Mouse (Mus musculus) stomach, embryonic 15.5 days (tissue): ENCODE measurements around the gene Stkld1. TPM values are rescaled to one million over a fixed set of nuclear protein-coding genes. Genes with fewer than 3 reads are reported as not detected.

Source experiments
- ATAC-seq: fragments of 200-750 bp; cut with Nextera tagmentation; 2 replicates; pipeline ENCODE4 v1.8.0; 2017; ENCODE audit warnings: low read depth, moderate number of reproducible peaks, moderate TSS enrichment; ENCODE audit not compliant: insufficient read depth, low FRiP score
- H3K27ac ChIP-seq: fragments of 300-500 bp; sonication (generic); 2 replicates; pipeline ENCODE4 v1.5.1; 2015; ENCODE audit warnings: mild to moderate bottlenecking, inconsistent platforms
- H3K27me3 ChIP-seq: fragments of 300-500 bp; sonication (generic); replicated peaks from 2 replicates; pipeline ENCODE4 v1.6.1; 2015; ENCODE audit warnings: inconsistent platforms
- H3K36me3 ChIP-seq: fragments of 300-500 bp; sonication (generic); 2 replicates; pipeline ENCODE4 v1.6.1; 2015; ENCODE audit warnings: inconsistent platforms
- H3K4me1 ChIP-seq: fragments of 300-500 bp; sonication (generic); 2 replicates; pipeline ENCODE4 v1.6.1; 2015; ENCODE audit warnings: inconsistent platforms
- H3K4me2 ChIP-seq: fragments of 300-500 bp; sonication (generic); 2 replicates; pipeline ENCODE4 v1.6.1; 2015; ENCODE audit warnings: mild to moderate bottlenecking, inconsistent platforms
- H3K4me3 ChIP-seq: fragments of 300-500 bp; sonication (generic); replicated peaks from 2 replicates; pipeline ENCODE4 v1.5.1; 2015; ENCODE audit warnings: inconsistent platforms
- H3K9ac ChIP-seq: fragments of 300-500 bp; sonication (generic); 2 replicates; pipeline ENCODE4 v1.6.1; 2015; ENCODE audit warnings: inconsistent platforms
- H3K9me3 ChIP-seq: fragments of 300-500 bp; sonication (generic); 2 replicates; pipeline ENCODE4 v1.6.1; 2016; ENCODE audit warnings: inconsistent platforms
- WGBS: fragments of 180-500 bp; shearing (Covaris S2); methylation state at CpG from one replicate; pipeline ENCODE4 v1.1.7; 2015; 5-methylcytosine and 5-hydroxymethylcytosine counted together
- polyA plus RNA-seq: library from polyadenylated mRNA; unstranded; fragments of >200 nt; fragmentation: Nextera tagmentation; extraction: Ambion mirVana; gene quantifications from 2 replicates; pipeline ENCODE4 v1.2.1, GENCODE M21; 2015

Gene Stkld1
- polyA plus RNA-seq, 1 experiment from 2014 or later: not detected

DNA sequence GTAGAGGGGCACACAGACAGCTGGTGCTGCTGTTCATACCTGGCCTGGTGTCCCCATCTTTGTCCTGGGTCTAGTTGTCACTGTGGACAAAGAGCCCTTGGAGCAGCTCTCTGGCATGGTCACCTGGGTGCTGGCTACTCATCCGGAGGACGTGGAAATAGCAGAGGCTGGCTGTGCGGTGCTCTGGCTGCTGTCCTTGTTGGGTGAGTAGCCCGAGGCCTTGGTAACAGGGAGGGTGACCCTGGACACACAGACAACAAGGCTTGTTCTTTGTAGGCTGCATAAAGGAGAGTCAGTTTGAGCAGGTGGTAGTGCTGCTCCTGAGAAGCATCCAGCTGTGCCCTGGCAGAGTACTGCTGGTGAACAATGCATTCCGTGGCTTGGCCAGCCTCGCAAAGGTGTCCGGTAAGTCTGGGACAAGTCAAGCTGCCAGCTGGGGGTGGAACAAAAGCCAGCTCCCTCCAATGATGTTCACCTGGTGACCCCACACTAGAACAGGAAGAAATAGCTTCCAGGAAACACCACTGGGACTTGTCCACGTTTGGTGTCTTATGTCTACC, 17.6 kb downstream of the Stkld1 start:
- no peak overlapping the region for H3K4me3 ChIP-seq
- no peak for ATAC-seq
- no peak overlapping the region for H3K4me2 ChIP-seq
- no peaks in the 10 kb centered on the region for H3K27me3 ChIP-seq
- H3K4me1 ChIP-seq: no peaks in the 10 kb centered on the region
- no peak overlapping the region for H3K9ac ChIP-seq
- WGBS: 89% methylated on average over 8 of the region's 8 CpGs
- H3K9me3 ChIP-seq: no peaks in the 10 kb centered on the region
- H3K27ac ChIP-seq: no peak overlapping the region
- H3K36me3 ChIP-seq: peaks cover 38% of the 10 kb centered on the region

DNA sequence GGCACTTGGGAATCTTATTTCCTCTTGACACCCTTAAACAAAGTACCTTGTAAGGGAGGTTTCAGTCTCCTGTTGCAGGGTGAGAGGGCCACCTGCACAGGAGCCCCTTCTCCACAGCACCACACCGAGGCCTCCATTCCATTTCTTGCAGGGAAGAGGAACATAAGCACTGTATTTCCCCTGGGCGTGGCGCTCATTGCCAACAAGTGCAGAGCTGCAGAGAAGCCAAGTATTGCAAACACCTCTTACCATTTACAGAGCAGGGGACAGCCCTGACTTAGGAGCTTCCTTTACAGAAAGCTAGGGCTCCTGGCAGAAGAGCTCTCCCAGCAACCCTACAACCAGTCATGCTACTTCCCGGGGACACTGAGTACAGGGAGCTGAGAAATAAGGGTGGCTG, 18.3 kb downstream of the Stkld1 start:
- peaks cover 43% of the 10 kb centered on the region for H3K36me3 ChIP-seq
- no peaks in the 10 kb centered on the region for H3K4me1 ChIP-seq
- H3K27me3 ChIP-seq: no peaks in the 10 kb centered on the region
- no peak for ATAC-seq
- H3K4me3 ChIP-seq: no peak overlapping the region
- H3K9me3 ChIP-seq: no peaks in the 10 kb centered on the region
- no peak overlapping the region for H3K27ac ChIP-seq
- 87% methylated on average over 4 of the region's 4 CpGs for WGBS
- no peak overlapping the region for H3K9ac ChIP-seq
- H3K4me2 ChIP-seq: no peak overlapping the region

DNA sequence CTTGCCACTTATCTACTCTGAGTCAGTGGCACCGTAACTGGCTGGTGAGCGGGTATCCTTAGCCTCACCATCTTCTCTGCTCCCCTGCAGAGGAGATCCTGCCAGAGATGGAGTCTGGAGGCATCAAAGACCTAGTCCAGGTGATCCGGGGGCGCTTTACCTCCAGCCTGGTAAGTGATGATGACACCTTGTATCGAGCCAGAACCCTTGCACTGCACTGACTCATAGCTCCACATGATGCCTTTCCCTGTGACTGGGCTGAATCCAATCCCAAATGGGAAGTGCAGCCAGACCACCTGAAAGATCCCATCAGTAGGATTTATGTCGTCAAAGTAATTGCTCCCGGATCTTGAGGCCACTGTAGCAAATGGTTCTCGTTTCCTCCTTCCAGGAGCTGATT, 19.0 kb downstream of the Stkld1 start:
- H3K9me3 ChIP-seq: no peaks in the 10 kb centered on the region
- H3K27ac ChIP-seq: no peak overlapping the region
- ATAC-seq: no peak
- WGBS: 84% methylated on average over 8 of the region's 8 CpGs
- no peak overlapping the region for H3K4me3 ChIP-seq
- H3K4me2 ChIP-seq: no peak overlapping the region
- H3K9ac ChIP-seq: no peak overlapping the region
- H3K4me1 ChIP-seq: no peaks in the 10 kb centered on the region
- H3K36me3 ChIP-seq: peaks cover 48% of the 10 kb centered on the region
- H3K27me3 ChIP-seq: no peaks in the 10 kb centered on the region

DNA sequence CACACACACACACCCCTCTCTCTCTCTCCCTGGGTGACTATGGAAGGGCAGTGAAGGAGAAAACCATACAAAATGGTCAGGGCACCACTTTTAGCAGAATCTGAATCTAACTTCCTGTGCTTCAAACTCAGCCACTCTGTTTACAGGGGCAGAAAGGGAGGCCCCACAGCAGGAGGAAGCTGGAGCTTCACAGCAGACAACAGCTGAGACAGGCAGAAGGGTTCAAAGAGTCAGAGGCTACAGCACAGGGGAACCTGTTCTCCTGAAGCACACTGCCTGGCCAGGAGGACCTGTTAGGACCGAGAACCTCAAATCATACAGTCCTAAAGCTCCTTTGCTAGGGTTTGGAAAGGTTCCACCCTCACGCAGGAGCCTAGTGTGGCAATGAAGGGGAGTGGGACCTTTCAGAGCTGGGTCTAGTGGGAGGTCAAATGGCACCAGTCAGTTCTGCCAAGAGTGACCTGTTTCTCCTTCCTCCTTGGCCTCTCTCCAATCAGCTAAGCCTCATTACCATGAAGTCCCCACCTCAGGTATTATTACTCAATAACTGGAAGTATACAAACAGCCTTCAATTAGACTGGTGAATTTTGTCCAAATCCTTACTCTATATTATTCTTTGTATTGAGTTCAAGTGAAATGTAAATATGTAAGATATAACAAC, 21.0 kb downstream of the Stkld1 start:
- Histone ChIP-seq H3K9me3 (no peaks in the 10 kb centered on the region), H3K36me3 (peaks cover 63% of the 10 kb centered on the region), H3K27ac (no peak overlapping the region), H3K9ac (no peak overlapping the region), H3K27me3 (no peaks in the 10 kb centered on the region), H3K4me3 (no peak overlapping the region), H3K4me1 (no peaks in the 10 kb centered on the region), H3K4me2 (no peak overlapping the region)
- no peak for ATAC-seq
- WGBS: 83% methylated on average over 2 of the region's 2 CpGs

DNA sequence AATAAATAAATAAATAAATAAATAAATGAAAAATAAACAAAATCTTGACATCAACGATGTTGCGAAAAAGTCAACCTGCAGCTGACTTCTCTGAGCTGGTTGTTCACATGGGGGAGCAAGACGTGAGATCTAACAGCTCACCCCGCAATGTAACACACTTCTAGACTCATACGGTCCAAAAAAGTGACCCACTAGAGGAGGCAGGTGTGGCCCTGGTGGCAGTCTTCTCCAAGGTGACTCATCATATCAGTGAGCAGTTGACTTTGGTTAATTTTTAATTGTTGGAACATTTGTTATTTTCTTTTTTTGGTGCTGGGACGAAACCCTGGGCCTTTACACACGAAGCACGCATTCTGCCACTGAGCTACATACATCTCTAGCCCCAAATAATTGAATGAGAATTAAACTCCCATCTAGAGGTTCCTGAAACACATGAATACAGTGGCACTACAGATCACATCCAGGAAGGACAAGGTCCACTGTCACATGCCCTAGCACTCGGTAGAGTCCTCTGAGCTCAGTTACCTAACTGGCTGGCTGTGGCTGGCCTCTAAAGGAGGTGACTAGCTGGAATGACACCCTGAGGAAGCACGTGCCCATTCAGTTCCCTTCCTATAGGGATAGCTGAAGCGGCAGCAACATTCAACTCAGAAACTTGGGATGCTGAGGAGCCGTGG, 23.1 kb downstream of the Stkld1 start:
- WGBS: 89% methylated on average over 12 of the region's 12 CpGs
- H3K36me3 ChIP-seq: peaks cover 61% of the 10 kb centered on the region
- peaks cover 1% of the 10 kb centered on the region; the same call in 1 of the 2 replicates for H3K4me1 ChIP-seq
- no peaks in the 10 kb centered on the region for H3K27me3 ChIP-seq
- H3K9me3 ChIP-seq: no peaks in the 10 kb centered on the region
- no peak overlapping the region for H3K27ac ChIP-seq
- peak; percentile 49; the same call in 1 of the 2 replicates for ATAC-seq
- no peak overlapping the region for H3K4me3 ChIP-seq
- no peak overlapping the region for H3K4me2 ChIP-seq
- no peak overlapping the region for H3K9ac ChIP-seq

DNA sequence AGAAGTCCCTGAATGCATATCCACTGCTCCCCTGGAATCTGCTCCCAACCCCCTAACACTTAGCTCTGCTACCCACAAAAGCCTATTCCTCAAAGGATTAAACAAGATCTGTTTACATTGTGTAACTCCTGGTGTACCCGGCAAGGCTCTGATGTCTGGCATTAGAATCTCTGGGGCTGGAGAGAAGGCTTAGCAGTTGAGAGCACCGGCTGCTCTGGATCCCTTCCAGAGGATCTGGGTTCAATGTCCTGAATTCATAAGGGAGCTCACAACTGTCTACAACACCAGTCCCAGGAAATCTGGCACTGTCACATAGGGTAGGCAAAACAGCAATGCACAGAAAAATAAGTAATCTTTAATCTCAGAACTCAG, 23.6 kb downstream of the Stkld1 start:
- 69% methylated on average over 2 of the region's 2 CpGs for WGBS
- H3K27me3 ChIP-seq: no peaks in the 10 kb centered on the region
- H3K9ac ChIP-seq: no peak overlapping the region
- H3K36me3 ChIP-seq: peaks cover 57% of the 10 kb centered on the region
- H3K9me3 ChIP-seq: no peaks in the 10 kb centered on the region
- peaks cover 4% of the 10 kb centered on the region; the same call in 1 of the 2 replicates for H3K4me1 ChIP-seq
- no peak overlapping the region for H3K4me2 ChIP-seq
- H3K27ac ChIP-seq: no peak overlapping the region
- no peak overlapping the region for H3K4me3 ChIP-seq
- no peak for ATAC-seq

DNA sequence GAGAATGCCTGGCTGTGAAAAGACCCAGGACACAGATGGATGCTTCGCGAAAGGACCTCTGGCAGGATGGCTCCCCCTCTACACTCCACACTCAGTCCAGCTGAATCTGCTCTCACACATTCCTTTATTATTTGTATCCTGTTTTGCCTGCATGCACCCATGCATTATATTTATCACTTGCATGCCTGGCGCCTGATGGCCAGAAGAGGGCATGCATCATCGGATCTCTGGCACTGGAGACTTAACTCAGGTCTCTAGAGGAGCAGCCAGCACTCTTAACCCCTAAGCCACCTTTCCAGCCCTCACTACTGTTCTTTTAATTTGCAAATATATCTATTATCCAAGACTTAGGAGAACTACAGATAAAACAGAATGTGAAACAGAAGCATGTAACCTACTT, 26.9 kb downstream of the Stkld1 start:
- no peak for ATAC-seq
- Histone ChIP-seq H3K9ac (no peak overlapping the region), H3K4me3 (no peak overlapping the region), H3K4me2 (no peak overlapping the region), H3K4me1 (peaks cover 14% of the 10 kb centered on the region; the same call in 1 of the 2 replicates), H3K27ac (no peak overlapping the region), H3K9me3 (no peaks in the 10 kb centered on the region), H3K36me3 (peaks cover 31% of the 10 kb centered on the region), H3K27me3 (no peaks in the 10 kb centered on the region)
- WGBS: 71% methylated on average over 4 of the region's 4 CpGs

DNA sequence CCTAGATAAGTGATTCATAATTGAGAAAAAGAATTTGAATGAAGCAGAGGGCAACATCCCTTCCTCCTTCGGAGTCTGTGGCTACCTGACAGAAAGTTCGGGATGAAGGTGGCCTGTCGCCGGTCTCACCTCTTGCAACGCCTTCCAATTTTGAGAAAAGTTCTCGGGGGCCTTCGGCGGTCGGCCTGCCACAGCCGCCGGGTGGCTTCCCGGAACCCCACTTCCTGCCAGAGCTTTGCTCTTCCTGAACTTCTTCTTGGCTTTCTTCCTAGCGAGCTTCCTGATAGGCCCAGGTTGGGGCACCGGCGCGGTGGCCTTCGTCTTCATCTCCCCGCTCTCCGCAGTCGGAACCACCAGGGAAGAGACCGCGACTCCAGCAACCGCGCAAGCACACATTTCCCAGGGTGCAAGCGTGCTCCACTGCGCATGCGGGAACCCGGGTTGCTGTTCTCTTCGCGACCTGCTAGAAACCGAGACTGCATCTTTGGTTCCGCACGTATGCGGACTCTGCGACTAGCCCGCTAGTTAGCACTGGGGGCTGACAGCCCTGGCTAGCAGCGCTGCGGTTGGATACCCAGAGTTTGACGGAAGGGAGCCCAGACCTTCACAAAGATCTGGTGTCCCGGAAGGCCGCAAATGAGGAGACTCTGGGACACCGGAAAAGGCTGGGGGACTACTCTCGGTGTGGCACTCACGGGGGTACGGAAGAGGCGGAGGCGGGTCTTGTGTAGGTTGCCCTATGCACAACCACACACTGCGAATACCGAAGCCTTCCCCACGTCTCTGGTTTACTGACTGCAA, 30.3 kb downstream of the Stkld1 start, which contains the start of gene Rexo4:
TSS of gene Rexo4 (minus strand) at position 464 of the 801 bp plus-strand sequence.
- Histone ChIP-seq H3K4me1 (peaks cover 14% of the 10 kb centered on the region; the same call in 1 of the 2 replicates), H3K9me3 (no peaks in the 10 kb centered on the region), H3K4me2 (peak within 1 kb of the TSS; percentile 82), H3K9ac (peak within 1 kb of the TSS; percentile 94), H3K4me3 (peak within 1 kb of the TSS; percentile 87), H3K27ac (peak within 1 kb of the TSS; percentile 97), H3K36me3 (peaks cover 6% of the 10 kb centered on the region), H3K27me3 (no peaks in the 10 kb centered on the region)
- ATAC-seq: peak; percentile 91
- under 1% methylated on average over 50 of the region's 50 CpGs for WGBS

DNA sequence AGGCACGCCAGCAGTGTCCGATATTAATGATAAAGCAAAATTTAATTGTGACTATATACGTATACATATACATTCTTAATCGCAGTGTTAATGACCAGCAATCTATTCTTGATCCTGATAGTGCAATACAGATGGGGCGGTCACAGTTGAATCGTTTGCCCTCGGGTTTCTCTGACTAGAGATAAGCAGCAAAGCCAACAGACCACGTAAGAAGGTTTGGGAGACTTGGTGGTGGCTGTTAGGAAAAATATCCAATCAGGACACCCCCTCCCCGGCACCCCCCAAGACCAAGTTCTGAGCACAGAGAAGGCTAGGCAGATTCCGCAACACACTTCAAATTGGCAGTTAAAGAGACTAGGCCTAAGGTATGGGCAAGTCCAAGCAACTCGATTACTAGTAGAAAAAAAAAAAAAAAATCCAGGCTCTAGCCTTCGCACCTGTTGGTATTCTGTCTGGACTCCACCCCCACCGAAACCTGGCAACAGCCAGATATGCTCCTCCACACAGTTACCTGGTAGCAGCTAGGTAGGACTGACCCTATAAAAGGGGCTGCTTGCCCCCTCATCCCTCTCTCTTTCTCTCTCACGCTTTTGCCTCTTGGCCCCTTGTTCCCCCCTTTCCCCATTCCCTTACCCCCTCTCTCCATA, 31.0 kb downstream of the Stkld1 start:
- Histone ChIP-seq H3K4me3 (peak overlapping the region; percentile 87), H3K36me3 (peaks cover 2% of the 10 kb centered on the region), H3K9ac (peak overlapping the region; percentile 94), H3K27ac (peak overlapping the region; percentile 97), H3K4me2 (peak overlapping the region; percentile 82), H3K4me1 (peaks cover 14% of the 10 kb centered on the region; the same call in 1 of the 2 replicates), H3K27me3 (no peaks in the 10 kb centered on the region), H3K9me3 (no peaks in the 10 kb centered on the region)
- ATAC-seq: peak; percentile 15; the same call in 1 of the 2 replicates
- WGBS: 14% methylated on average over 14 of the region's 14 CpGs

DNA sequence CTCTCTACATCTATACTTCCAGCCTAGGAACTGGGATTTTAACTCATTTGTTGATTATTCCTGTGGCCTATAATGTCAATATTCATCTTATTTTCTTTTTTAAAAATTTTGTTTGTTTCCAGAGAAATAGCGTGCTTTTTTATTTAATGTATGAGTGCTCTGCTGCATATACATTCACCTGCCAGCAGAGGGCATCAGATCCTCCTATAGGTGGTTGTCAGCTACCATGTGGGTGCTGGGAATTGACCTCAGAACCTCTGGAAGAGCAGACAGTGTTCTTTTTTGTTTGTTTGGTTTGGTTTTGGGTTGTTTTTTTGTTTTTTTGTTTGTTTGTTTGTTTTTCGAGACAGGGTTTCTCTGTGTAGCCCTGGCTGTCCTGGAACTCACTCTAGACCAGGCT, 33.4 kb downstream of the Stkld1 start:
- no peak overlapping the region for H3K27ac ChIP-seq
- H3K9ac ChIP-seq: no peak overlapping the region
- 79% methylated on average over 2 of the region's 2 CpGs for WGBS
- no peaks in the 10 kb centered on the region for H3K27me3 ChIP-seq
- H3K4me1 ChIP-seq: peaks cover 10% of the 10 kb centered on the region; the same call in 1 of the 2 replicates
- H3K9me3 ChIP-seq: no peaks in the 10 kb centered on the region
- no peak overlapping the region for H3K4me2 ChIP-seq
- no peak overlapping the region for H3K4me3 ChIP-seq
- no peak for ATAC-seq
- H3K36me3 ChIP-seq: no peaks in the 10 kb centered on the region

DNA sequence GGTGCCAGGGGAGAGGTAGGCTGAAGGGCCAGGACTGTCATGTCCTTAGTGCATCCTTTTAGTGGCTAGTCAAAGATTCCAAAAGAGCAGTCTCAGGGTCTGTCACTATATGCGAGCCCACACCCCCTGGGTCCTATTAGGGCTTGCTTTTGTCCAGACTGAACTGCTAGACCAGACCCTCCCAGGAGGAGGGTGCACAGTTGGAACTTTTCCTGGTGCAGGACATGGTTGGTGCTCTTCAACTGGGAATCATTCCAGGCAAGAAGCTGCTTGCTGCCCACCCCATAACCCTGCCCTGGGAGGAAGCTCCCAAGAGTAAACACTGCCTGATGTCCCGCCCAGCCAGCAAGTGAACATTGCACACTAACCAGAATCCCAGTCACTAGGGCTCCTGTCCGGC, 39.3 kb downstream of the Stkld1 start, which contains the start of gene Adamts13:
TSS of gene Adamts13 (plus strand) at position 301 of the 400 bp plus-strand sequence.
- Histone ChIP-seq H3K9ac (no peak within 1 kb of the TSS), H3K27me3 (no peaks in the 10 kb centered on the region), H3K36me3 (no peaks in the 10 kb centered on the region), H3K4me3 (no peak within 1 kb of the TSS), H3K4me1 (0 out of 2 replicates have a peak, but pooled peaks cover 3% of the 10 kb centered on the region), H3K4me2 (no peak within 1 kb of the TSS), H3K27ac (no peak within 1 kb of the TSS), H3K9me3 (no peaks in the 10 kb centered on the region)
- ATAC-seq: no peak
- 58% methylated on average over 3 of the region's 3 CpGs for WGBS
